Mouse (Mus musculus): ENCODE data around the gene Slc5a5.

- TF ChIP-seq GATA1 (IDR thresholded peaks at IDR 0.05; ENCODE audit: borderline replicate concordance, low read length) = no peak
- no peak for TF ChIP-seq FLI1 (IDR thresholded peaks at IDR 0.05; ENCODE audit: low read length)
These were observed 12.9 kb upstream of the Slc5a5 start for GRCm38 (mm10) chr8:70905463-70905830.
